Mouse (Mus musculus): Measurements from ENCODE around the gene Olfr117. TPM values are rescaled to one million over a fixed set of nuclear protein-coding genes. Genes with fewer than 3 reads are reported as not detected.
"Not testable (repeated sequence)": the region's sequence is repeated elsewhere in the genome, so short reads cannot be mapped to it uniquely, and the experiment has no call there.

The Olfr117 gene
- not detected in 2 replicates for total RNA-seq (2012; rRNA removed)

DNA sequence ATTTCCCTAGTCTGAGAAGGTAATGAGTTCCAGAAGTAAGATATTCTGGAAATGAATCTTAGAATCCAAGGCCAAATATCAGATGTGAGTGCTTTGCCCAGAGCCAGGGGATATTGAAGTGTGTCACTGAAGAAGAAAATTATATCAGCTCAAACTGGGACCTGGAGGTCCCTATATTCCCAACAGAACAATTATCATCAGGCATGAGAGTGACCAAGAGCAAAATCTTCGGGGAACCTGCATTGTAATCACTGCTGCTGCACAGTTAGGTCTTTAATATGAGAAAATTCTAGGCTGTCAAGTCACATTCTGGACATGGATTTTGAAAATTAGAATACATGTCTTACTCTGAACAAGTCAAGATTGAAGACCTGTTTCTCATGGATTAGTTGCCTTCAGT lies at the start of gene Olfr117:
Gene Olfr117 (minus strand): TSS at position 101 of the 400 bp plus-strand sequence.
- in situ Hi-C loops (cut with MboI; ENCODE audit: low sequenced_read_pairs in 2 of 2, unreplicated experiment in 2 of 2) = no loop called here
- H3K27ac ChIP-seq (ENCODE audit: insufficient read depth, low read depth, low read length, poor library complexity, severe bottlenecking) = no peak within 1 kb of the TSS
- no peaks in the 10 kb centered on the region for H3K4me1 ChIP-seq (ENCODE audit: control insufficient read depth in 2 of 2, insufficient read depth in 2 of 2, low read length in 2 of 2, poor library complexity in 1 of 2)
- DNase-seq (ENCODE audit: low read depth, low spot score) = no peak
- no peaks in the 10 kb centered on the region for H3K36me3 ChIP-seq (ENCODE audit: control insufficient read depth, insufficient read depth, low read length, poor library complexity, severe bottlenecking)
- H3K4me3 ChIP-seq (ENCODE audit: insufficient read depth in 1 of 2, low read depth in 1 of 2, low read length in 2 of 2, poor library complexity in 1 of 2, severe bottlenecking in 1 of 2) = no peak within 1 kb of the TSS
- TF ChIP-seq ZNF384 (IDR thresholded peaks at IDR 0.05; ENCODE audit: low read depth, low read length) (no peak), MAFK (IDR thresholded peaks at IDR 0.05; ENCODE audit: insufficient read depth, low read depth, low read length) (no peak), HCFC1 (IDR thresholded peaks at IDR 0.05; ENCODE audit: borderline replicate concordance, insufficient read depth, low read length) (no peak), ZC3H11A (IDR thresholded peaks at IDR 0.05; ENCODE audit: borderline replicate concordance, low read depth, low read length) (no peak), CHD2 (IDR thresholded peaks at IDR 0.05; ENCODE audit: low read depth, low read length) (no peak)
- H3K9me3 ChIP-seq (ENCODE audit: control insufficient read depth, insufficient read depth, low read depth, low read length) = no peaks in the 10 kb centered on the region
- no peak within 1 kb of the TSS for H3K9ac ChIP-seq (ENCODE audit: insufficient read depth, low read depth, low read length, poor library complexity, severe bottlenecking)

DNA sequence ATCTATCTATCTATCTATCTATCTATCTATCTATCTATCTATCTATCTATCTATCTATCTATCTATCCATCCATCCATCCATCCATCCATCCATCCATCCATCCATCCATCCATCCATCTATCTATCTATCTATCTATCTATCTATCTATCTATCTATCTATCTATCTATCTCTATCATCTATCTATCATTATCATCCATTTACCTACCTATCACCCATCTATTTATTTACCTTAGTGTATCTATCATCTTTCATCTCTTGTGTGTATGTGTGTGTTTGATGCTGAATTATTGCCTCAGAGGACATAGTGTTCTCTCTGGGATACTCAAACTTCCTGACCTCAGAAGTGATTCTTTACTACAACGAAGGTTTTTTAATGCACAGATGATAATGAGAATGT lies 32.7 kb upstream of the Olfr117 start, which contains the start of gene Olfr119:
Gene Olfr119 (plus strand): TSS at position 301 of the 400 bp plus-strand sequence.
- H3K27ac ChIP-seq (ENCODE audit: insufficient read depth, low read depth, low read length, poor library complexity, severe bottlenecking); H3K36me3 ChIP-seq (ENCODE audit: control insufficient read depth, insufficient read depth, low read length, poor library complexity, severe bottlenecking); in situ Hi-C loops (cut with MboI; ENCODE audit: low sequenced_read_pairs in 2 of 2, unreplicated experiment in 2 of 2); H3K9me3 ChIP-seq (ENCODE audit: control insufficient read depth, insufficient read depth, low read depth, low read length); H3K9ac ChIP-seq (ENCODE audit: insufficient read depth, low read depth, low read length, poor library complexity, severe bottlenecking); H3K4me3 ChIP-seq (ENCODE audit: insufficient read depth in 1 of 2, low read depth in 1 of 2, low read length in 2 of 2, poor library complexity in 1 of 2, severe bottlenecking in 1 of 2); H3K4me1 ChIP-seq (ENCODE audit: control insufficient read depth in 2 of 2, insufficient read depth in 2 of 2, low read length in 2 of 2, poor library complexity in 1 of 2); DNase-seq (ENCODE audit: low read depth, low spot score): not testable (repeated sequence)

DNA sequence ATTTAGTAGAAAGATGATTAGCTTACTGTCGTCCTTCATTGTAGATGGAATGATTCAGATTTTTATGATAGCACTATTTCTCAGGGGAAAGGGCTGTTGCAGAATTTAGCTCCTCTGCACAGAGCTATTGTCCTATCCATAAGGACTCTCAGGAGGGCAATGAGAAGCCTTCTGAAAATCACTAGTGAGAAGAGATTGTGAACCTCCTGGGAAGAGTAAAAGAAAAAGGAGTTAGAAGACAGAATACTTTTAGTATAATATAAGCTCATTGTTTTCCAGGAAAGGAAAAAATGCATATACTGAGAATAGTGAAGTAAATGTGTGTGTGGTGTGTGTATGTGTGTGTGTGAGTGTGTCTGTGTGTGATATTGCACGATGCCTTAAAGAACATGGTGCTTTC lies 3.1 kb upstream of the Olfr117 start, which contains the start of gene Olfr118:
Gene Olfr118 (plus strand): TSS at position 301 of the 400 bp plus-strand sequence.
- in situ Hi-C loops (cut with MboI; ENCODE audit: low sequenced_read_pairs in 2 of 2, unreplicated experiment in 2 of 2) = no loop called here

DNA sequence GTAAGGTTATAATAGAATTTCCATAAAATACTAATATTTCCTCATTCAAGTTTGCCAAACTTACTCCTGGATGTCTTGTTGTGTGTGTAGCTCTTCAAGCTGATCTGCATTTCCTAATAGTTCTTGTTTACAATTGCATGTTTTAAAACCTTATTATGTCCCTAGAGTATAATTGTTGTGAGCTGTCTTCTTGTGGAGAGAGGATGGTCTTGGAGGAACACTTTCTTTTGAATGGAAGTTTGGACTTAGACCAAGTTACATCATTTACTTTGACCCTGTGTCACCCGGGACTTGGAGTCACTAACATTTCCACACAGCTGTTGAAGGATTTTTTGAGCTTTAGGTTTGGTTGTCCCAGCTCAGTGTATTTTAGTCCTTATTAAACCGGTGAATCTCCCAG lies 36.6 kb downstream of the Olfr117 start, which contains the start of the genes Olfr115 and Olfr116:
Gene Olfr115 (minus strand): TSS at position 101 of the 400 bp plus-strand sequence.
Gene Olfr116 (minus strand): TSS at position 191 of the 400 bp plus-strand sequence.
- Histone ChIP-seq H3K36me3 (ENCODE audit: control insufficient read depth, insufficient read depth, low read length, poor library complexity, severe bottlenecking) (no peaks in the 10 kb centered on the region), H3K27ac (ENCODE audit: insufficient read depth, low read depth, low read length, poor library complexity, severe bottlenecking) (no peak within 1 kb of the TSS), H3K9me3 (ENCODE audit: control insufficient read depth, insufficient read depth, low read depth, low read length) (no peaks in the 10 kb centered on the region), H3K4me3 (ENCODE audit: insufficient read depth in 1 of 2, low read depth in 1 of 2, low read length in 2 of 2, poor library complexity in 1 of 2, severe bottlenecking in 1 of 2) (no peak within 1 kb of the TSS), H3K4me1 (ENCODE audit: control insufficient read depth in 2 of 2, insufficient read depth in 2 of 2, low read length in 2 of 2, poor library complexity in 1 of 2) (no peaks in the 10 kb centered on the region), H3K9ac (ENCODE audit: insufficient read depth, low read depth, low read length, poor library complexity, severe bottlenecking) (no peak within 1 kb of the TSS)
- in situ Hi-C loops (cut with MboI; ENCODE audit: low sequenced_read_pairs in 2 of 2, unreplicated experiment in 2 of 2) = no loop called here
- DNase-seq (ENCODE audit: low read depth, low spot score) = no peak
- TF ChIP-seq ZC3H11A (IDR thresholded peaks at IDR 0.05; ENCODE audit: borderline replicate concordance, low read depth, low read length) (no peak), MAFK (IDR thresholded peaks at IDR 0.05; ENCODE audit: insufficient read depth, low read depth, low read length) (no peak), ZNF384 (IDR thresholded peaks at IDR 0.05; ENCODE audit: low read depth, low read length) (no peak), HCFC1 (IDR thresholded peaks at IDR 0.05; ENCODE audit: borderline replicate concordance, insufficient read depth, low read length) (no peak), CHD2 (IDR thresholded peaks at IDR 0.05; ENCODE audit: low read depth, low read length) (no peak)

More for the DNA sequence above, 3.1 kb upstream of the Olfr117 start, which contains the start of gene Olfr118:
- no peak within 1 kb of the TSS for H3K9ac ChIP-seq (ENCODE audit: insufficient read depth, low read depth, low read length, poor library complexity, severe bottlenecking)
- TF ChIP-seq HCFC1 (IDR thresholded peaks at IDR 0.05; ENCODE audit: borderline replicate concordance, insufficient read depth, low read length) = no peak
- no peak for TF ChIP-seq ZNF384 (IDR thresholded peaks at IDR 0.05; ENCODE audit: low read depth, low read length)
- no peak for TF ChIP-seq ZC3H11A (IDR thresholded peaks at IDR 0.05; ENCODE audit: borderline replicate concordance, low read depth, low read length)
- TF ChIP-seq MAFK (IDR thresholded peaks at IDR 0.05; ENCODE audit: insufficient read depth, low read depth, low read length) = no peak
- TF ChIP-seq CHD2 (IDR thresholded peaks at IDR 0.05; ENCODE audit: low read depth, low read length) = no peak
- no peaks in the 10 kb centered on the region for H3K9me3 ChIP-seq (ENCODE audit: control insufficient read depth, insufficient read depth, low read depth, low read length)
- no peak within 1 kb of the TSS for H3K4me3 ChIP-seq (ENCODE audit: insufficient read depth in 1 of 2, low read depth in 1 of 2, low read length in 2 of 2, poor library complexity in 1 of 2, severe bottlenecking in 1 of 2)
- no peaks in the 10 kb centered on the region for H3K4me1 ChIP-seq (ENCODE audit: control insufficient read depth in 2 of 2, insufficient read depth in 2 of 2, low read length in 2 of 2, poor library complexity in 1 of 2)
- DNase-seq (ENCODE audit: low read depth, low spot score) = no peak
- no peak within 1 kb of the TSS for H3K27ac ChIP-seq (ENCODE audit: insufficient read depth, low read depth, low read length, poor library complexity, severe bottlenecking)
- H3K36me3 ChIP-seq (ENCODE audit: control insufficient read depth, insufficient read depth, low read length, poor library complexity, severe bottlenecking) = no peaks in the 10 kb centered on the region

Other genes with a start within 250 kb of the Olfr117 start
- not detected in 2 replicates for gene Olfr108, start 218.3 kb downstream of the Olfr117 start, total RNA-seq (2012; rRNA removed)
- not detected in 2 replicates for gene Olfr109, start 204.9 kb downstream of the Olfr117 start, total RNA-seq (2012; rRNA removed)
- 0.21 and 0.27 TPM in 2 replicates for gene H2-M2, start 180.2 kb downstream of the Olfr117 start, total RNA-seq (2012; rRNA removed)
- gene Olfr110, start 171.3 kb downstream of the Olfr117 start, total RNA-seq (2012; rRNA removed) = not detected in 2 replicates
- not detected in 2 replicates for gene Olfr111, start 155.8 kb downstream of the Olfr117 start, total RNA-seq (2012; rRNA removed)
- gene Olfr112, start 94.3 kb downstream of the Olfr117 start, total RNA-seq (2012; rRNA removed) = not detected in 2 replicates
- gene Olfr113, start 86.1 kb downstream of the Olfr117 start, total RNA-seq (2012; rRNA removed) = not detected in 2 replicates
- gene Olfr114, start 71.0 kb downstream of the Olfr117 start, total RNA-seq (2012; rRNA removed) = not detected in 2 replicates
- gene Olfr115, start 36.7 kb downstream of the Olfr117 start, total RNA-seq (2012; rRNA removed) = not detected in 2 replicates
- gene Olfr116, start 36.6 kb downstream of the Olfr117 start, total RNA-seq (2012; rRNA removed) = not detected in 2 replicates
- 0.13 and 0.16 TPM in 2 replicates for gene Olfr118, start 3.2 kb upstream of the Olfr117 start, total RNA-seq (2012; rRNA removed)
- not detected in 2 replicates for gene Olfr119, start 32.8 kb upstream of the Olfr117 start, total RNA-seq (2012; rRNA removed)
- not detected in 2 replicates for gene Olfr120, start 58.0 kb upstream of the Olfr117 start, total RNA-seq (2012; rRNA removed)
- gene Olfr121, start 85.1 kb upstream of the Olfr117 start, total RNA-seq (2012; rRNA removed) = not detected in 2 replicates
- not detected in 2 replicates for gene Olfr122, start 104.8 kb upstream of the Olfr117 start, total RNA-seq (2012; rRNA removed)
- not detected in 2 replicates for gene Olfr123, start 129.7 kb upstream of the Olfr117 start, total RNA-seq (2012; rRNA removed)
- gene Olfr124, start 136.1 kb upstream of the Olfr117 start, total RNA-seq (2012; rRNA removed) = not detected in 2 replicates
- gene Olfr125, start 169.2 kb upstream of the Olfr117 start, total RNA-seq (2012; rRNA removed) = not detected in 2 replicates
- gene Olfr126, start 183.7 kb upstream of the Olfr117 start, total RNA-seq (2012; rRNA removed) = not detected in 2 replicates
- not detected in 2 replicates for gene Olfr127, start 236.7 kb upstream of the Olfr117 start, total RNA-seq (2012; rRNA removed)